Mouse (Mus musculus) C2C12 (cell line): ENCODE data around the gene Hepacam. TPM values are rescaled to one million over a fixed set of nuclear protein-coding genes. Genes with fewer than 3 reads are reported as not detected.

ENCODE experiments used
- H3K27me3 ChIP-seq: one replicate; pipeline ENCODE4 v1.6.1; 2011; ENCODE audit not compliant: control insufficient read depth, insufficient read depth, insufficient read length
- H3K36me3 ChIP-seq: one replicate; pipeline ENCODE4 v1.6.1; 2011; ENCODE audit not compliant: control insufficient read depth, insufficient read depth
- H3K4me3 ChIP-seq: one replicate; pipeline ENCODE4 v1.5.1; 2011; ENCODE audit warnings: mild to moderate bottlenecking, control low read depth; ENCODE audit not compliant: poor library complexity, insufficient read depth, severe bottlenecking
- H3K79me2 ChIP-seq: one replicate; pipeline ENCODE4 v1.6.1; 2011; ENCODE audit not compliant: control insufficient read depth, insufficient read depth
- H3K79me3 ChIP-seq: one replicate; pipeline ENCODE4 v1.6.1; 2011; ENCODE audit warnings: low read depth, control low read depth
- H3ac ChIP-seq: one replicate; pipeline ENCODE3; 2011; ENCODE audit warnings: low read depth; ENCODE audit not compliant: control insufficient read depth, insufficient read length
- CEBPB ChIP-seq: IDR thresholded peaks from one replicate; pipeline ENCODE4 v1.6.1; 2011; ENCODE audit warnings: low read depth, mild to moderate bottlenecking, control low read depth, moderate library complexity
- CTCF ChIP-seq: IDR thresholded peaks from one replicate; pipeline ENCODE4 v1.5.1; 2011; ENCODE audit not compliant: control insufficient read depth, insufficient read depth, insufficient read length
- FOSL1 ChIP-seq: IDR thresholded peaks from one replicate; pipeline ENCODE4 v1.8.0; 2011; ENCODE audit warnings: mild to moderate bottlenecking, low read length; ENCODE audit not compliant: poor library complexity, insufficient read depth, severe bottlenecking
- MAX ChIP-seq: IDR thresholded peaks from one replicate; pipeline ENCODE4 v1.6.1; 2011; ENCODE audit warnings: mild to moderate bottlenecking, control low read depth
- MYOD1 ChIP-seq: IDR thresholded peaks from one replicate; pipeline ENCODE4 v1.6.1; 2011; ENCODE audit warnings: low read depth; ENCODE audit not compliant: control insufficient read depth, insufficient read length
- MYOG ChIP-seq: IDR thresholded peaks from one replicate; pipeline ENCODE4 v1.6.1; 2011; ENCODE audit not compliant: control insufficient read depth, insufficient read length; ENCODE audit errors: extremely low read depth
- USF1 ChIP-seq: IDR thresholded peaks from one replicate; pipeline ENCODE4 v1.6.1; 2011; ENCODE audit warnings: low read depth, mild to moderate bottlenecking, control low read depth, moderate library complexity
- polyA plus RNA-seq: library from polyadenylated mRNA; unstranded; fragments of >200 nt; fragmentation: generic; extraction: Trizol; gene quantifications from one replicate; pipeline ENCODE4 v1.2.1, GENCODE M21; 2012; ENCODE audit warnings: missing spikeins

Gene Hepacam
- polyA plus RNA-seq, 1 experiment: 0.01 TPM

DNA sequence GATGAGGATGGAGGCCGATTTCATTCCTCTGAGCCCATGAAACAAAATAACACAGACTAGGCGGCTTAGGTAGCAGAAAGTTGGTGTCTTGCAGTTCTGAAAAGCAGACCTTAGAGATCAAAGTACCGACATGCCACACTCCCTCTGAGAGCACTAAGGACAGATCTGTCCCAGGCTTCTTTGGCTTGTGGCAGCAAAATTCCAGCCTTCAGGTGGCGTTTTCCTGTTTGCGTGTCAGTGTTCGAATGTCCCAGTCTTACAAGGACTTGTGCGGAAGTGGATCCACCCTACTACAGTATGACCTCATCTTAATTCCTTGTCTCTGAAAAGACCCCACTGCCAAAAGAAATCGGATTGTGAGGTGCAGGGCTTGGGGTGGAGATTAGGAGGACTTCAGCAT lies 1.7 kb downstream of the Hepacam start:
- Histone ChIP-seq H3K79me2 (no peaks in the 10 kb centered on the region), H3K4me3 (no peak overlapping the region), H3ac (no peak overlapping the region), H3K36me3 (no peaks in the 10 kb centered on the region), H3K27me3 (no peaks in the 10 kb centered on the region), H3K79me3 (no peaks in the 10 kb centered on the region)
- TF ChIP-seq MYOG (no peak), FOSL1 (no peak), USF1 (no peak), MYOD1 (no peak), CEBPB (no peak), CTCF (no peak), MAX (no peak)

- Histone ChIP-seq H3K4me3 (no peak overlapping the region), H3K27me3 (peaks cover 3% of the 10 kb centered on the region), H3K79me2 (no peaks in the 10 kb centered on the region), H3K36me3 (no peaks in the 10 kb centered on the region), H3K79me3 (no peaks in the 10 kb centered on the region), H3ac (no peak overlapping the region)
- TF ChIP-seq MYOD1 (no peak), MYOG (no peak), MAX (no peak), CEBPB (no peak), CTCF (no peak), FOSL1 (no peak), USF1 (no peak)
These were observed 4.2 kb downstream of the Hepacam start for GRCm38 (mm10) chr9:37371232-37371801.

GRCm38 (mm10) chr9:37375718-37376117 lies 8.6 kb downstream of the Hepacam start:
- Histone ChIP-seq H3K27me3 (peaks cover 10% of the 10 kb centered on the region), H3K79me3 (no peaks in the 10 kb centered on the region), H3K79me2 (no peaks in the 10 kb centered on the region), H3ac (no peak overlapping the region), H3K4me3 (no peak overlapping the region), H3K36me3 (no peaks in the 10 kb centered on the region)
- TF ChIP-seq CTCF (no peak), MYOD1 (no peak), FOSL1 (no peak), CEBPB (no peak), USF1 (no peak), MYOG (no peak), MAX (no peak)

- no peak overlapping the region for H3ac ChIP-seq
- H3K79me2 ChIP-seq: no peaks in the 10 kb centered on the region
- peaks cover 37% of the 10 kb centered on the region for H3K27me3 ChIP-seq
- no peaks in the 10 kb centered on the region for H3K79me3 ChIP-seq
- no peaks in the 10 kb centered on the region for H3K36me3 ChIP-seq
- H3K4me3 ChIP-seq: no peak overlapping the region
- TF ChIP-seq MYOG (no peak), CTCF (no peak), USF1 (no peak), MYOD1 (no peak), FOSL1 (no peak), MAX (no peak), CEBPB (no peak)
These were observed 16.0 kb downstream of the Hepacam start for GRCm38 (mm10) chr9:37383161-37383560.

DNA sequence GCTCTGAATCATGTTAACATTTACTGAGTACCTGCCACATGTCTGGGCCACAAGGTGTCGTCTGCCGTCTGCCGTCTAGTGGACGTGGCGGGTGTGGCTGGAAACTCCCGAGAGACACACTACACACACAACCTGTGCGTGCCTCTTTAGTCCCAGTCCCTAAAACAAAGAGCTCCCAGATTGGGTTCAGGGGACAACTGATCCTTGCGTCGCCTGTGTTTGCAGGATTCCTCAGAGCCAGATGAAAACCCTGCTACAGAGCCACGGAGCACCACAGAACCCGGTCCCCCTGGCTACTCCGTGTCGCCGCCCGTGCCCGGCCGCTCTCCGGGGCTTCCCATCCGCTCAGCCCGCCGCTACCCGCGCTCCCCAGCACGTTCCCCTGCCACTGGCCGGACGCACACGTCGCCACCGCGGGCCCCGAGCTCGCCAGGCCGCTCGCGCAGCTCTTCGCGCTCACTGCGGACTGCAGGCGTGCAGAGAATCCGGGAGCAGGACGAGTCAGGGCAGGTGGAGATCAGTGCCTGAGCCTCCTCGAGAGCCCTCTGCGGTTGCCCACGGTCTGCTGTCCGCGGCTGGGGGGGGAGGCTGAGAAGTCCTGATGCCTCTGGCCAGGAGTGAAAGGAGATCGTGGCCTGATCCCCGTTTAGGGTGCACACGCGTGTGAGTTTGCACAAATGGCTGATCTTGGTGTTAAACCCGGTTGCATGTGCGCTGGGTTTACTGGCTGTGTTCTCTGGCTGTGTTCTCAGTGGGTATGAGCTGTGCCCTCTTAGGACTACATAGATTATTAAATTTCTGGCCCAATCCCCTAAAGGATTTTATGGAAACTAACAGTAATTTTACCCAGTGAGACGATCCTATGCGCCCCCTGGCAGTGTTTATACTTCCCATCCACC lies 17.4 kb downstream of the Hepacam start:
- TF ChIP-seq FOSL1: no peak
- no peak for TF ChIP-seq MAX
- no peak for TF ChIP-seq MYOG
- no peak for TF ChIP-seq MYOD1
- no peak for TF ChIP-seq USF1
- TF ChIP-seq CEBPB: no peak
- TF ChIP-seq CTCF: no peak
- H3K36me3 ChIP-seq: no peaks in the 10 kb centered on the region
- H3K27me3 ChIP-seq: peaks cover 37% of the 10 kb centered on the region
- H3K79me3 ChIP-seq: no peaks in the 10 kb centered on the region
- no peak overlapping the region for H3ac ChIP-seq
- H3K79me2 ChIP-seq: no peaks in the 10 kb centered on the region
- no peak overlapping the region for H3K4me3 ChIP-seq
